30 mouse cellular contexts compared by ENCODE assay signal in genomic region chr16:36684325-36684918, GRCm38 (mm10). TPM values are rescaled to one million over a fixed set of nuclear protein-coding genes. Genes with fewer than 3 reads are reported as not detected.
DNase-seq lines count a peak whose midpoint lies in the region; ATAC-seq lines count a peak whose summit lies in the region.
"Had no signal": no experiment of that assay in that cellular context is flagged by ENCODE, and none has a peak within 500 bp of the region (broad histone marks: within the 10 kb centered on the region; RNA-seq: fewer than 3 reads in every experiment).

No protein-coding gene starts in this region.

- H3K4me3 ChIP-seq in kidney, embryonic 16.5 days (ENCODE audit: low read length) = no peak overlapping the region
- H3K4me3 ChIP-seq: embryonic facial prominence, embryonic 10.5 days; embryonic facial prominence, embryonic 15.5 days; forebrain, embryonic 12.5 days; midbrain, embryonic 10.5 days; midbrain, embryonic 15.5 days; neural tube, embryonic 12.5 days had no signal

- no peaks in the 10 kb centered on the region for H3K4me1 ChIP-seq in kidney, embryonic 16.5 days (ENCODE audit: insufficient read depth, low read length)
- H3K4me1 ChIP-seq: embryonic facial prominence, embryonic 10.5 days; embryonic facial prominence, embryonic 15.5 days; forebrain, embryonic 12.5 days; midbrain, embryonic 10.5 days; midbrain, embryonic 15.5 days; neural tube, embryonic 12.5 days had no signal

- H3K27ac ChIP-seq in kidney, embryonic 16.5 days (ENCODE audit: low read length) = no peak overlapping the region
- H3K27ac ChIP-seq: embryonic facial prominence, embryonic 10.5 days; embryonic facial prominence, embryonic 15.5 days; forebrain, embryonic 12.5 days; liver, embryonic 14.5 days; midbrain, embryonic 10.5 days; midbrain, embryonic 15.5 days; neural tube, embryonic 12.5 days had no signal

- ATAC-seq in megakaryocyte, adult 5-6 weeks (ENCODE audit: poor library complexity, severe bottlenecking) = 0 out of 2 replicates have a peak, but pooled peaks have one; percentile 27
- no peak for ATAC-seq in kidney, embryonic 16.5 days (ENCODE audit: low FRiP score, low TSS enrichment)
- ATAC-seq: forebrain, postnatal 0 days; hindbrain, embryonic 16.5 days; intestine, embryonic 16.5 days; midbrain, embryonic 15.5 days had no signal

- DNase-seq in spleen, postnatal 36 days (ENCODE audit: low spot score in 2 of 2) = peak; percentile 27 to 36
- DNase-seq in spleen, postnatal 14 days (ENCODE audit: low spot score in 2 of 2) = no peak
- DNase-seq in T-cell, adult 2 months (ENCODE audit: low spot score) = peak; percentile 12
- no peak for DNase-seq in adipocyte (ENCODE audit: low spot score)
- DNase-seq in left cerebral cortex, adult 11 months (ENCODE audit: low spot score) = no peak
- DNase-seq: adrenal gland, postnatal 25 days; cerebellum, adult 18-20 months; cerebellum, postnatal 25 days; forebrain, postnatal 0 days; heart, postnatal 14 days; kidney, adult 8-10 months; kidney, postnatal 10 days; layer of hippocampus, adult 9-11 months; liver; lung, embryonic 14.5 days; lung, postnatal 14 days; thymus, adult 18-20 months had no signal

- H3K36me3 ChIP-seq in kidney, embryonic 16.5 days (ENCODE audit: insufficient read depth, low read length) = no peaks in the 10 kb centered on the region
- H3K36me3 ChIP-seq: embryonic facial prominence, embryonic 10.5 days; embryonic facial prominence, embryonic 15.5 days; forebrain, embryonic 12.5 days; G1E; midbrain, embryonic 10.5 days; midbrain, embryonic 15.5 days; neural tube, embryonic 12.5 days had no signal

- H3K27me3 ChIP-seq in kidney, embryonic 16.5 days (ENCODE audit: insufficient read depth, low read length) = no peaks in the 10 kb centered on the region
- H3K27me3 ChIP-seq: embryonic facial prominence, embryonic 15.5 days; forebrain, embryonic 12.5 days; midbrain, embryonic 15.5 days; neural tube, embryonic 12.5 days had no signal

- H3K4me2 ChIP-seq in kidney, embryonic 16.5 days (replicated peaks; ENCODE audit: low read depth, low read length) = no peak overlapping the region
- H3K4me2 ChIP-seq: embryonic facial prominence, embryonic 15.5 days; forebrain, embryonic 12.5 days; lung, embryonic 14.5 days; midbrain, embryonic 15.5 days; neural tube, embryonic 12.5 days had no signal

- no peaks in the 10 kb centered on the region for H3K9me3 ChIP-seq in kidney, embryonic 16.5 days (ENCODE audit: low read length)
- H3K9me3 ChIP-seq: embryonic facial prominence, embryonic 10.5 days; embryonic facial prominence, embryonic 15.5 days; forebrain, embryonic 12.5 days; G1E; midbrain, embryonic 10.5 days; midbrain, embryonic 15.5 days; neural tube, embryonic 12.5 days had no signal

- H3K9ac ChIP-seq in kidney, embryonic 16.5 days (replicated peaks; ENCODE audit: low read length) = no peak overlapping the region
- H3K9ac ChIP-seq: embryonic facial prominence, embryonic 15.5 days; forebrain, embryonic 12.5 days; forebrain, postnatal 0 days; liver, embryonic 14.5 days; lung, embryonic 14.5 days; midbrain, embryonic 15.5 days; neural tube, embryonic 12.5 days had no signal

- 75% methylated on average over 6 of the region's 6 CpGs for WGBS in kidney, embryonic 16.5 days

RNA-seq across cellular contexts. Expression of gene Ildr1, which starts 9.4 kb away (rescaled TPM):
- 0.32 TPM in 1 of 2 replicates, not detected in the other for total RNA-seq in megakaryocyte, adult 5-6 weeks (2015)
- total RNA-seq in megakaryocyte, adult 5-6 weeks (2017) = 0.08 and 0.26 TPM in 2 replicates
- polyA plus RNA-seq in kidney, embryonic 16.5 days (2015; fragmentation: Nextera tagmentation; extraction: Ambion mirVana) = 8.8 and 9.6 TPM in 2 replicates
- total RNA-seq: adrenal gland, adult 18-20 months; adrenal gland, postnatal 25 days had no signal
- polyA plus RNA-seq: G1E; neural tube, embryonic 12.5 days had no signal

RNA-seq across cellular contexts. Expression of gene Cd86, which starts 18.5 kb away (rescaled TPM):
- total RNA-seq in megakaryocyte, adult 5-6 weeks (2015) = 31.9 and 32.8 TPM in 2 replicates
- total RNA-seq in megakaryocyte, adult 5-6 weeks (2017) = 28.1 and 39.5 TPM in 2 replicates
- polyA plus RNA-seq in kidney, embryonic 16.5 days (2015; fragmentation: Nextera tagmentation; extraction: Ambion mirVana) = 1.1 and 2.2 TPM in 2 replicates
- total RNA-seq: G1E had no signal
- polyA plus RNA-seq: G1E had no signal

Comparison
In these comparisons a context has a peak if more than half of its experiments do, and no peak if none do; other contexts are left out.
1. DNase-seq: peak in spleen, postnatal 36 days (2 of 2) and T-cell, adult 2 months (single experiment); none in spleen, postnatal 14 days (0 of 2), adipocyte (single experiment) and left cerebral cortex, adult 11 months (single experiment).